Mouse (Mus musculus) small intestine, adult 2 months (tissue): ENCODE measurements around the gene Igfbp1. TPM values are rescaled to one million over a fixed set of nuclear protein-coding genes. Genes with fewer than 3 reads are reported as not detected.

Experiments used
- H3K27ac ChIP-seq: fragments of 200-500 bp; 2 replicates; pipeline ENCODE4 v1.5.1; 2012; ENCODE audit warnings: low read depth, low read length, control low read depth, inconsistent platforms; ENCODE audit not compliant: insufficient read depth
- H3K27me3 ChIP-seq: fragments of 200-500 bp; 2 replicates; pipeline ENCODE4 v1.6.1; 2012; ENCODE audit warnings: mild to moderate bottlenecking, moderate library complexity, low read length, inconsistent platforms; ENCODE audit not compliant: control insufficient read depth, insufficient read depth
- H3K36me3 ChIP-seq: fragments of 200-500 bp; 2 replicates; pipeline ENCODE4 v1.6.1; 2012; ENCODE audit warnings: mild to moderate bottlenecking, low read length, control low read depth, inconsistent platforms; ENCODE audit not compliant: control insufficient read depth, insufficient read depth
- H3K4me1 ChIP-seq: fragments of 200-500 bp; 2 replicates; pipeline ENCODE4 v1.6.1; 2012; ENCODE audit warnings: low read length, inconsistent platforms, mixed read lengths; ENCODE audit not compliant: control insufficient read depth, insufficient read depth, insufficient read length
- H3K4me3 ChIP-seq: fragments of 200-500 bp; 2 replicates; pipeline ENCODE4 v1.5.1; 2012; ENCODE audit warnings: low read depth, mild to moderate bottlenecking, control low read depth, inconsistent platforms, low read length, moderate library complexity
- CTCF ChIP-seq: fragments of 200-500 bp; IDR thresholded peaks from 2 replicates; pipeline ENCODE4 v1.5.1; 2012; ENCODE audit warnings: low read depth, mild to moderate bottlenecking, control low read depth, inconsistent platforms, low read length, moderate library complexity, mixed read lengths; ENCODE audit not compliant: insufficient replicate concordance, insufficient read length; ENCODE audit errors: extremely low read depth
- POLR2A ChIP-seq: fragments of 200-500 bp; IDR thresholded peaks from 2 replicates; pipeline ENCODE4 v1.6.1; 2012; ENCODE audit warnings: low read depth, mild to moderate bottlenecking, control low read depth, inconsistent platforms, low read length, moderate library complexity
- WGBS: fragments of 180-500 bp; shearing (Covaris S2); methylation state at CpG from one replicate; pipeline ENCODE4 v1.1.7; 2018; 5-methylcytosine and 5-hydroxymethylcytosine counted together
- polyA plus RNA-seq: library from polyadenylated mRNA; depleted of rRNA; stranded (reverse); fragments of >200 nt; gene quantifications from 2 replicates; pipeline ENCODE4 v1.2.3, GENCODE M21; 2012; rRNA removed

The Igfbp1 gene
- 0.19 TPM in 1 of 2 replicates, not detected in the other for polyA plus RNA-seq

- Histone ChIP-seq H3K4me1 (no peaks in the 10 kb centered on the region), H3K4me3 (no peak within 1 kb of the TSS), H3K27me3 (no peaks in the 10 kb centered on the region), H3K36me3 (no peaks in the 10 kb centered on the region), H3K27ac (no peak within 1 kb of the TSS)
- TF ChIP-seq POLR2A, result no peak
- 21% methylated on average over 12 of the region's 12 CpGs for WGBS
Measured at GRCm38 (mm10) chr11:7197491-7197941, at the start of gene Igfbp1. TSS of gene Igfbp1 (plus strand) at chr11:7197782.

GRCm38 (mm10) chr11:7147945-7148344, 49.6 kb upstream of the Igfbp1 start:
- Histone ChIP-seq H3K27ac (no peak overlapping the region), H3K4me3 (no peak overlapping the region), H3K36me3 (no peaks in the 10 kb centered on the region), H3K4me1 (no peaks in the 10 kb centered on the region), H3K27me3 (no peaks in the 10 kb centered on the region)
- 91% methylated on average over 7 of the region's 7 CpGs for WGBS
- TF ChIP-seq POLR2A (no peak), CTCF (no peak)

GRCm38 (mm10) chr11:7149471-7149870, 48.1 kb upstream of the Igfbp1 start:
- no peaks in the 10 kb centered on the region for H3K4me1 ChIP-seq
- H3K36me3 ChIP-seq, result no peaks in the 10 kb centered on the region
- TF ChIP-seq POLR2A (no peak), CTCF (no peak)
- no peak overlapping the region for H3K4me3 ChIP-seq
- 81% methylated on average over 7 of the region's 7 CpGs for WGBS
- H3K27me3 ChIP-seq, result no peaks in the 10 kb centered on the region
- H3K27ac ChIP-seq, result no peak overlapping the region

GRCm38 (mm10) chr11:7150511-7150910, 47.1 kb upstream of the Igfbp1 start:
- Histone ChIP-seq H3K36me3 (no peaks in the 10 kb centered on the region), H3K4me3 (no peak overlapping the region), H3K27ac (no peak overlapping the region), H3K4me1 (no peaks in the 10 kb centered on the region), H3K27me3 (no peaks in the 10 kb centered on the region)
- TF ChIP-seq CTCF (no peak), POLR2A (no peak)
- WGBS, result 91% methylated on average over 8 of the region's 8 CpGs

DNA sequence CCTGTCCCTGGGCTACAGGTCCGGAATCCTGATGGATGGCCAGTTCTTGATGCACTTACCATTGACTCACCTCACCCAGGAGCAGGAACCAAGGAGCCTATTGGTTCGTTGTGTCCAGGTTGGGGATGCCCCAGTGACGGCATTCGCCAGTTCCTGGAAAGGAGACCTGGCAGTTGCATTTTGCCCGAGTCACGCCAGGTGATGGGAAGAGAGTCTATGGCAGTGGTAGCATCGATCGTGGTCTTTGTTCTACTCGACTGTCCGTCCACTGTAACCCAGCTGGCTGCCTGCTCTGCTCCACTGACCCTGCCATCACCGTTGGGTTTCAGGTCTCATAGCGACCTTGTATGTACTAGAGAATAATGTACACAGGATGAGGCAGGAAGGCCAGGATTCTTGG, 45.2 kb upstream of the Igfbp1 start:
- H3K27me3 ChIP-seq, result no peaks in the 10 kb centered on the region
- no peak overlapping the region for H3K4me3 ChIP-seq
- H3K36me3 ChIP-seq, result no peaks in the 10 kb centered on the region
- 90% methylated on average over 12 of the region's 12 CpGs for WGBS
- H3K4me1 ChIP-seq, result no peaks in the 10 kb centered on the region
- no peak for TF ChIP-seq POLR2A
- no peak for TF ChIP-seq CTCF
- no peak overlapping the region for H3K27ac ChIP-seq

DNA sequence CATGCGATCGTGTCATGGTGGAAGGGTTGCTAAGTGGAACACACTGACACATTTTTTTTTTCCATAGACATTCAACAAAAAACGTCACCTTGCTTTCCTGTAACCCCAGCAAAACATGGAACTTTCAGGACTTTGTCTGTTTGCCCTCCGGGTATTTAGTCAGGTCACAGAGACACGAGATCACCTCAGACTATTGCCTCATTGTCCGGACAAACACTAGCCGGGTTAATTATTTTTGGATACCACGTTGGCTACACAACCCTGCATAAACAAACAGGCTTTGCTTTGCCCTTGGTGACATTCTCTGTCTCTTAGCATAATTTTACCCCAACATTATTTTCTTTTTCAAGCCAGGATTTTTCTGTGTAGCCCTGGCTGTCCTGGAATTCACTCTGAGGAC, 44.5 kb upstream of the Igfbp1 start:
- Histone ChIP-seq H3K27me3 (no peaks in the 10 kb centered on the region), H3K4me1 (0 out of 2 replicates have a peak, but pooled peaks cover 2% of the 10 kb centered on the region), H3K27ac (no peak overlapping the region), H3K36me3 (no peaks in the 10 kb centered on the region), H3K4me3 (no peak overlapping the region)
- TF ChIP-seq CTCF, result no peak
- no peak for TF ChIP-seq POLR2A
- 68% methylated on average over 8 of the region's 8 CpGs for WGBS

- TF ChIP-seq CTCF, result no peak
- no peak overlapping the region for H3K27ac ChIP-seq
- no peaks in the 10 kb centered on the region for H3K36me3 ChIP-seq
- no peak overlapping the region for H3K4me3 ChIP-seq
- 50% methylated on average over 4 of the region's 4 CpGs for WGBS
- H3K27me3 ChIP-seq, result no peaks in the 10 kb centered on the region
- 0 out of 2 replicates have a peak, but pooled peaks cover 2% of the 10 kb centered on the region for H3K4me1 ChIP-seq
Measured at GRCm38 (mm10) chr11:7156427-7156826, 41.2 kb upstream of the Igfbp1 start.

GRCm38 (mm10) chr11:7158196-7158595, 39.4 kb upstream of the Igfbp1 start:
- 40% methylated on average over 6 of the region's 6 CpGs for WGBS
- H3K4me3 ChIP-seq, result no peak overlapping the region
- TF ChIP-seq CTCF, result no peak
- no peak for TF ChIP-seq POLR2A
- no peaks in the 10 kb centered on the region for H3K36me3 ChIP-seq
- 0 out of 2 replicates have a peak, but pooled peaks cover 2% of the 10 kb centered on the region for H3K4me1 ChIP-seq
- H3K27ac ChIP-seq, result no peak overlapping the region
- no peaks in the 10 kb centered on the region for H3K27me3 ChIP-seq
